Mouse (Mus musculus): ENCODE results near the gene Sox2.

- TF ChIP-seq CTCF (IDR thresholded peaks at IDR 0.05; ENCODE audit: low read depth, low read length) (no peak), POLR2A (IDR thresholded peaks at IDR 0.05; ENCODE audit: borderline replicate concordance, low read depth, low read length) (no peak)
Measured at GRCm38 (mm10) chr3:34642498-34642941, 7.7 kb upstream of the Sox2 start.

All from bone marrow macrophage, adult 2 months (primary cell).